16 mouse cellular contexts compared by ENCODE assay signal in the genomic region with DNA sequence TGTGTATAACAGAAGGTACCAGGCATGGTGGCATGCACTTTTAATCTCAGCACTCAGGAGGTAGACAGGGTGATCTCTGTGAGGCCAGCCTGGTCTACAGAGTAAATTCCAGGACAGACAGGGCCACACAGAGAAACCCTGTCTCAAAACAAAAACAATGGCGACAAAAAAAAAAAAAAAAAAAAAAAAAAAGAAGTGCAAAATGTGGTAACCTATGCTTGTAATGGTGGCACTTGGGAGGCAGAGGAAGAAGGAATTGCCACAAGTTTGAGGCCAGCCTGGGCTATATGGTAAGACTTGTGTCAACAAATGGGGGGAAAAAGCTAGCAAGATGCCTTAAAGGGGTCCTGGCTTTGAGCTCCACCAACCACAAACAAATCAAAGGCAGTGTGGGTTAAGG.
A peak's percentile ranks its signal among the peaks of the same experiment; 100 is the strongest.
DNase-seq lines count a peak whose midpoint lies in the region; TF ChIP-seq lines count a peak whose summit lies in the region.
"Had no signal": no experiment of that assay in that cellular context is flagged by ENCODE, and none has a peak within 500 bp of the region (broad histone marks: within the 10 kb centered on the region; RNA-seq: fewer than 3 reads in every experiment).

No protein-coding gene starts in this region.

- H3K36me3 ChIP-seq in ES-Bruce4 (ENCODE audit: control insufficient read depth, insufficient read depth, low read length, poor library complexity, severe bottlenecking) (no peaks in the 10 kb centered on the region), ES-E14 (ENCODE audit: control insufficient read depth, insufficient read depth, low read length, poor library complexity, severe bottlenecking) (no peaks in the 10 kb centered on the region), myocyte (ENCODE audit: control insufficient read depth, insufficient read depth) (no peaks in the 10 kb centered on the region)
- H3K36me3 ChIP-seq: embryonic facial prominence, embryonic 10.5 days; embryonic facial prominence, embryonic 12.5 days; forebrain, embryonic 15.5 days had no signal

- H3K27me3 ChIP-seq in ES-Bruce4 (ENCODE audit: control insufficient read depth, insufficient read depth, low read length, poor library complexity, severe bottlenecking) (no peaks in the 10 kb centered on the region), myocyte (ENCODE audit: control insufficient read depth, insufficient read depth, insufficient read length) (no peaks in the 10 kb centered on the region)
- H3K27me3 ChIP-seq: forebrain, embryonic 15.5 days had no signal

- DNase-seq in ES-E14 (ENCODE audit: low read depth, low spot score) = no peak
- no peak for DNase-seq in gastrocnemius, postnatal 25 days
- DNase-seq in right cerebral cortex, postnatal 36 days (ENCODE audit: low spot score in 2 of 2) = no peak
- DNase-seq: adrenal gland, adult 8-10 months; adrenal gland, postnatal 14 days; adrenal gland, postnatal 36 days; cerebellum, adult 11-12 months; cerebellum, adult 2 months; cerebellum, adult 9-11 months; forebrain, postnatal 0 days had no signal

- H3K27ac ChIP-seq in ES-Bruce4 (ENCODE audit: insufficient read depth, low read length) (peak overlapping the region; percentile 95), ES-E14 (ENCODE audit: insufficient read depth, low read depth, low read length, poor library complexity, severe bottlenecking) (no peak overlapping the region)

- in situ Hi-C loops in ES-E14 (cut with MboI; ENCODE audit: low sequenced_read_pairs in 2 of 2, unreplicated experiment in 2 of 2) = no loop called here

- no peaks in the 10 kb centered on the region for H3K79me2 ChIP-seq in myocyte (ENCODE audit: control insufficient read depth, insufficient read depth)

- H3K4me2 ChIP-seq in myocyte (ENCODE audit: low read depth) = peak overlapping the region; percentile 64

- TF ChIP-seq CTCF in ES-Bruce4 (IDR thresholded peaks at IDR 0.05; ENCODE audit: low read depth, low read length) = no peak

- H3K4me3 ChIP-seq in ES-Bruce4 (ENCODE audit: low read depth, low read length) (no peak overlapping the region), ES-E14 (ENCODE audit: insufficient read depth in 1 of 2, low read depth in 1 of 2, low read length in 2 of 2, poor library complexity in 1 of 2, severe bottlenecking in 1 of 2) (no peak overlapping the region), myocyte (no peak overlapping the region)

- TF ChIP-seq POLR2A in ES-Bruce4 (IDR thresholded peaks at IDR 0.05; ENCODE audit: insufficient read depth, low read length) = no peak
- TF ChIP-seq POLR2A in myocyte (IDR thresholded peaks at IDR 0.05; ENCODE audit: insufficient read length, low read depth) = no peak

- no peak for TF ChIP-seq EP300 in ES-Bruce4 (IDR thresholded peaks at IDR 0.05; ENCODE audit: insufficient read depth, low read depth, low read length)

- H3ac ChIP-seq in myocyte (ENCODE audit: control insufficient read depth, insufficient read length) = no peak overlapping the region

- H3K9me3 ChIP-seq in ES-Bruce4 (replicated peaks; ENCODE audit: control insufficient read depth, insufficient read depth, low read length, poor library complexity, severe bottlenecking) = no peaks in the 10 kb centered on the region
- H3K9me3 ChIP-seq in ES-E14 (ENCODE audit: control insufficient read depth, insufficient read depth, low read depth, low read length) = no peaks in the 10 kb centered on the region
- H3K9me3 ChIP-seq: embryonic facial prominence, embryonic 10.5 days; embryonic facial prominence, embryonic 12.5 days; forebrain, embryonic 13.5 days; forebrain, embryonic 15.5 days had no signal

- H3K9ac ChIP-seq in ES-Bruce4 (ENCODE audit: low read depth, poor library complexity, severe bottlenecking) = no peak overlapping the region
- H3K9ac ChIP-seq in ES-E14 (ENCODE audit: insufficient read depth, low read depth, low read length, poor library complexity, severe bottlenecking) = no peak overlapping the region
- H3K9ac ChIP-seq: embryonic facial prominence, embryonic 12.5 days; forebrain, embryonic 13.5 days; forebrain, embryonic 15.5 days had no signal

- H3K4me1 ChIP-seq in ES-Bruce4 (ENCODE audit: control insufficient read depth, insufficient read depth, low read length) (peaks cover 4% of the 10 kb centered on the region), ES-E14 (ENCODE audit: control insufficient read depth in 2 of 2, insufficient read depth in 2 of 2, low read length in 2 of 2, poor library complexity in 1 of 2) (peaks cover 3 to 9% of the 10 kb centered on the region in 2 experiments; a peak in 3 of 4 replicates)

TF ChIP-seq in ES-E14, 5 proteins besides CTCF, POLR2A, EP300 and RAD21:
- TF ChIP-seq CHD2 (IDR thresholded peaks at IDR 0.05; ENCODE audit: low read depth, low read length) = no peak
- peak; percentile 62; the same call in 1 of the 2 replicates for TF ChIP-seq ZNF384 (IDR thresholded peaks at IDR 0.05; ENCODE audit: low read depth, low read length)

TF ChIP-seq in myocyte, 11 proteins besides CTCF, POLR2A, EP300 and RAD21:
- TF ChIP-seq MYOG (IDR thresholded peaks at IDR 0.05; ENCODE audit: control insufficient read depth in 1 of 3, insufficient read depth in 1 of 3, insufficient read length in 2 of 3, low read depth in 2 of 3) = no peak
- TF ChIP-seq MAX (IDR thresholded peaks at IDR 0.05; ENCODE audit: low read depth) = no peak
- TF ChIP-seq TCF12 (IDR thresholded peaks at IDR 0.05; ENCODE audit: insufficient read depth, poor library complexity, severe bottlenecking) = no peak
- no peak for TF ChIP-seq MYOD1 (IDR thresholded peaks at IDR 0.05; ENCODE audit: control insufficient read depth in 1 of 3, insufficient read length in 2 of 3, low read depth in 2 of 3)
- no peak for TF ChIP-seq TCF3 (IDR thresholded peaks at IDR 0.05; ENCODE audit: insufficient read length, low read depth)
- no peak for TF ChIP-seq E2F4 (IDR thresholded peaks at IDR 0.05; ENCODE audit: insufficient read depth)
- TF ChIP-seq POLR2AphosphoS2 (IDR thresholded peaks at IDR 0.05; ENCODE audit: insufficient read length, low read depth) = no peak
- no peak for TF ChIP-seq SRF (IDR thresholded peaks at IDR 0.05; ENCODE audit: control insufficient read depth, insufficient read length, low read depth)
- no peak for TF ChIP-seq USF1 (IDR thresholded peaks at IDR 0.05; ENCODE audit: low read depth)
- TF ChIP-seq CEBPB (IDR thresholded peaks at IDR 0.05; ENCODE audit: insufficient read depth, poor library complexity, severe bottlenecking) = no peak
- TF ChIP-seq REST (IDR thresholded peaks at IDR 0.05; ENCODE audit: insufficient read depth, insufficient read length) = no peak
